Mouse (Mus musculus) limb, embryonic 15.5 days (tissue): ENCODE results near the gene Stk39. TPM values are rescaled to one million over a fixed set of nuclear protein-coding genes. Genes with fewer than 3 reads are reported as not detected.

Experiments used
- ATAC-seq: fragments of 200-750 bp; cut with Nextera tagmentation; 2 replicates; pipeline ENCODE4 v1.8.0; 2017; ENCODE audit warnings: low read depth, moderate TSS enrichment; ENCODE audit not compliant: insufficient number of reproducible peaks, low FRiP score, low TSS enrichment
- H3K27ac ChIP-seq: fragments of 300-500 bp; sonication (generic); 2 replicates; pipeline ENCODE4 v1.5.1; 2015; ENCODE audit warnings: moderate library complexity, mild to moderate bottlenecking, inconsistent platforms
- H3K27me3 ChIP-seq: fragments of 300-500 bp; sonication (generic); 2 replicates; pipeline ENCODE4 v1.6.1; 2015; ENCODE audit warnings: inconsistent platforms
- H3K36me3 ChIP-seq: fragments of 300-500 bp; sonication (generic); 2 replicates; pipeline ENCODE4 v1.6.1; 2015; ENCODE audit warnings: inconsistent platforms
- H3K4me1 ChIP-seq: fragments of 300-500 bp; sonication (generic); 2 replicates; pipeline ENCODE4 v1.6.1; 2015; ENCODE audit warnings: inconsistent platforms
- H3K4me2 ChIP-seq: fragments of 300-500 bp; sonication (generic); 2 replicates; pipeline ENCODE4 v1.6.1; 2015; ENCODE audit warnings: mild to moderate bottlenecking, inconsistent platforms
- H3K4me3 ChIP-seq: fragments of 300-500 bp; sonication (generic); 2 replicates; pipeline ENCODE4 v1.5.1; 2015; ENCODE audit warnings: mild to moderate bottlenecking, inconsistent platforms
- H3K9ac ChIP-seq: fragments of 300-500 bp; sonication (generic); 2 replicates; pipeline ENCODE4 v1.6.1; 2015; ENCODE audit warnings: inconsistent platforms
- H3K9me3 ChIP-seq: fragments of 300-500 bp; sonication (generic); 2 replicates; pipeline ENCODE4 v1.6.1; 2016; ENCODE audit warnings: inconsistent platforms
- whole genome bisulfite sequencing: fragments of 180-500 bp; shearing (Covaris S2); methylation state at CpG from one replicate; pipeline ENCODE4 v1.1.7; 2015; 5-methylcytosine and 5-hydroxymethylcytosine counted together
- polyA plus RNA-seq: library from polyadenylated mRNA; unstranded; fragments of >200 nt; fragmentation: Nextera tagmentation; extraction: Ambion mirVana; gene quantifications from 2 replicates; pipeline ENCODE4 v1.2.1, GENCODE M21; 2015

Stk39 gene
- polyA plus RNA-seq, 1 experiment from 2014 or later: 14.0 TPM

GRCm38 (mm10) chr2:68432834-68433233, 39.2 kb downstream of the Stk39 start:
- Histone ChIP-seq H3K4me3 (no peak overlapping the region), H3K4me2 (no peak overlapping the region), H3K27me3 (no peaks in the 10 kb centered on the region), H3K9ac (no peak overlapping the region), H3K9me3 (no peaks in the 10 kb centered on the region), H3K36me3 (no peaks in the 10 kb centered on the region), H3K27ac (no peak overlapping the region), H3K4me1 (peaks cover 23% of the 10 kb centered on the region)
- ATAC-seq: no peak
- WGBS: 67% methylated on average over 4 of the region's 4 CpGs

GRCm38 (mm10) chr2:68431024-68431962, 40.8 kb downstream of the Stk39 start:
- H3K9ac ChIP-seq: no peak overlapping the region
- H3K27me3 ChIP-seq: no peaks in the 10 kb centered on the region
- no peak overlapping the region for H3K4me3 ChIP-seq
- no peak for ATAC-seq
- peaks cover 23% of the 10 kb centered on the region for H3K4me1 ChIP-seq
- WGBS: 47% methylated on average over 14 of the region's 14 CpGs
- H3K9me3 ChIP-seq: no peaks in the 10 kb centered on the region
- H3K27ac ChIP-seq: no peak overlapping the region
- no peak overlapping the region for H3K4me2 ChIP-seq
- H3K36me3 ChIP-seq: no peaks in the 10 kb centered on the region

- H3K36me3 ChIP-seq: no peaks in the 10 kb centered on the region
- no peak for ATAC-seq
- WGBS: 81% methylated on average over 5 of the region's 5 CpGs
Measured at GRCm38 (mm10) chr2:68430493-68430892, 41.6 kb downstream of the Stk39 start.

GRCm38 (mm10) chr2:68429436-68429835, 42.6 kb downstream of the Stk39 start:
- H3K4me1 ChIP-seq: peaks cover 10% of the 10 kb centered on the region
- no peak for ATAC-seq
- no peak overlapping the region for H3K27ac ChIP-seq

More at GRCm38 (mm10) chr2:68430493-68430892, 41.6 kb downstream of the Stk39 start:
- Histone ChIP-seq H3K4me1 (peaks cover 15% of the 10 kb centered on the region), H3K27me3 (no peaks in the 10 kb centered on the region), H3K9me3 (no peaks in the 10 kb centered on the region), H3K4me2 (no peak overlapping the region), H3K4me3 (no peak overlapping the region), H3K9ac (no peak overlapping the region), H3K27ac (no peak overlapping the region)

GRCm38 (mm10) chr2:68426977-68427577, 45.0 kb downstream of the Stk39 start:
- 48% methylated on average over 5 of the region's 5 CpGs for WGBS
- Histone ChIP-seq H3K27ac (no peak overlapping the region), H3K9me3 (no peaks in the 10 kb centered on the region), H3K9ac (no peak overlapping the region), H3K4me3 (no peak overlapping the region), H3K4me1 (peaks cover 10% of the 10 kb centered on the region), H3K36me3 (no peaks in the 10 kb centered on the region), H3K4me2 (no peak overlapping the region), H3K27me3 (no peaks in the 10 kb centered on the region)
- no peak for ATAC-seq

More at GRCm38 (mm10) chr2:68429436-68429835, 42.6 kb downstream of the Stk39 start:
- H3K27me3 ChIP-seq: no peaks in the 10 kb centered on the region
- H3K4me3 ChIP-seq: no peak overlapping the region
- no peak overlapping the region for H3K4me2 ChIP-seq
- H3K9me3 ChIP-seq: no peaks in the 10 kb centered on the region
- 65% methylated on average over 4 of the region's 4 CpGs for WGBS
- no peaks in the 10 kb centered on the region for H3K36me3 ChIP-seq
- H3K9ac ChIP-seq: no peak overlapping the region

GRCm38 (mm10) chr2:68426074-68426473, 46.0 kb downstream of the Stk39 start:
- H3K36me3 ChIP-seq: no peaks in the 10 kb centered on the region
- no peak overlapping the region for H3K4me3 ChIP-seq
- no peak overlapping the region for H3K9ac ChIP-seq
- 80% methylated on average over 4 of the region's 4 CpGs for WGBS
- no peak for ATAC-seq
- H3K27me3 ChIP-seq: no peaks in the 10 kb centered on the region
- no peaks in the 10 kb centered on the region for H3K9me3 ChIP-seq
- H3K4me1 ChIP-seq: peaks cover 7% of the 10 kb centered on the region
- H3K4me2 ChIP-seq: no peak overlapping the region
- H3K27ac ChIP-seq: no peak overlapping the region

GRCm38 (mm10) chr2:68421002-68421401, 51.1 kb downstream of the Stk39 start:
- 65% methylated on average over 6 of the region's 6 CpGs for WGBS
- no peak overlapping the region for H3K9ac ChIP-seq
- no peak overlapping the region for H3K4me2 ChIP-seq
- no peak overlapping the region for H3K4me3 ChIP-seq
- no peaks in the 10 kb centered on the region for H3K27me3 ChIP-seq
- no peak overlapping the region for H3K27ac ChIP-seq
- no peaks in the 10 kb centered on the region for H3K9me3 ChIP-seq
- no peak for ATAC-seq
- H3K36me3 ChIP-seq: no peaks in the 10 kb centered on the region
- no peaks in the 10 kb centered on the region for H3K4me1 ChIP-seq

- Histone ChIP-seq H3K27me3 (no peaks in the 10 kb centered on the region), H3K9ac (no peak overlapping the region), H3K4me2 (no peak overlapping the region), H3K36me3 (no peaks in the 10 kb centered on the region), H3K4me3 (no peak overlapping the region), H3K27ac (no peak overlapping the region), H3K9me3 (no peaks in the 10 kb centered on the region), H3K4me1 (no peaks in the 10 kb centered on the region)
- WGBS: 85% methylated on average over 6 of the region's 6 CpGs
- ATAC-seq: no peak
Measured at GRCm38 (mm10) chr2:68420223-68420622, 51.8 kb downstream of the Stk39 start.

- Histone ChIP-seq H3K4me2 (no peak overlapping the region), H3K4me3 (no peak overlapping the region), H3K27ac (no peak overlapping the region), H3K9ac (no peak overlapping the region), H3K36me3 (no peaks in the 10 kb centered on the region), H3K9me3 (no peaks in the 10 kb centered on the region), H3K27me3 (no peaks in the 10 kb centered on the region), H3K4me1 (no peaks in the 10 kb centered on the region)
- ATAC-seq: no peak
- WGBS: 88% methylated on average over 7 of the region's 7 CpGs
Measured at GRCm38 (mm10) chr2:68419746-68420145, 52.3 kb downstream of the Stk39 start.

GRCm38 (mm10) chr2:68419165-68419564, 52.9 kb downstream of the Stk39 start:
- ATAC-seq: no peak
- no peaks in the 10 kb centered on the region for H3K4me1 ChIP-seq
- H3K27ac ChIP-seq: no peak overlapping the region
- no peaks in the 10 kb centered on the region for H3K9me3 ChIP-seq
- no peaks in the 10 kb centered on the region for H3K27me3 ChIP-seq
- H3K4me2 ChIP-seq: no peak overlapping the region
- no peaks in the 10 kb centered on the region for H3K36me3 ChIP-seq
- H3K9ac ChIP-seq: no peak overlapping the region
- WGBS: 86% methylated on average over 7 of the region's 7 CpGs
- no peak overlapping the region for H3K4me3 ChIP-seq

GRCm38 (mm10) chr2:68417081-68417480, 55.0 kb downstream of the Stk39 start:
- no peak overlapping the region for H3K27ac ChIP-seq
- no peaks in the 10 kb centered on the region for H3K27me3 ChIP-seq
- no peak overlapping the region for H3K9ac ChIP-seq
- no peaks in the 10 kb centered on the region for H3K4me1 ChIP-seq
- H3K9me3 ChIP-seq: no peaks in the 10 kb centered on the region
- ATAC-seq: no peak
- no peaks in the 10 kb centered on the region for H3K36me3 ChIP-seq
- no peak overlapping the region for H3K4me2 ChIP-seq
- no peak overlapping the region for H3K4me3 ChIP-seq
- WGBS: 92% methylated on average over 5 of the region's 5 CpGs

GRCm38 (mm10) chr2:68415691-68416090, 56.4 kb downstream of the Stk39 start:
- 64% methylated on average over 6 of the region's 6 CpGs for WGBS
- no peak for ATAC-seq
- Histone ChIP-seq H3K27me3 (no peaks in the 10 kb centered on the region), H3K4me3 (no peak overlapping the region), H3K27ac (no peak overlapping the region), H3K9ac (no peak overlapping the region), H3K36me3 (no peaks in the 10 kb centered on the region), H3K4me1 (no peaks in the 10 kb centered on the region), H3K4me2 (no peak overlapping the region), H3K9me3 (no peaks in the 10 kb centered on the region)
